14 mouse cellular contexts compared by ENCODE assay signal in genomic region chr10:3928008-3928545, GRCm38 (mm10).
"Had no signal": no experiment of that assay in that cellular context is flagged by ENCODE, and none has a peak within 500 bp of the region (broad histone marks: within the 10 kb centered on the region; RNA-seq: fewer than 3 reads in every experiment).

No protein-coding gene starts in this region.

- H3K36me3 ChIP-seq: midbrain, embryonic 12.5 days; neural tube, embryonic 12.5 days; stomach, embryonic 15.5 days had no signal

- H3K4me1 ChIP-seq: midbrain, embryonic 12.5 days; neural tube, embryonic 12.5 days; stomach, embryonic 15.5 days had no signal

- DNase-seq: lung, adult 18-20 months; lung, embryonic 14.5 days; lung, postnatal 10 days; lung, postnatal 4 days; midbrain, embryonic 14.5 days; right cerebral cortex, postnatal 14 days; thymus, adult 18-20 months; thymus, postnatal 14 days; thymus, postnatal 36 days had no signal

- H3K27ac ChIP-seq: midbrain, embryonic 10.5 days; midbrain, embryonic 12.5 days; neural tube, embryonic 12.5 days; stomach, embryonic 15.5 days; stomach, postnatal 0 days had no signal

- H3K9me3 ChIP-seq: midbrain, embryonic 10.5 days; midbrain, embryonic 12.5 days; neural tube, embryonic 12.5 days; stomach, embryonic 15.5 days had no signal

- H3K4me2 ChIP-seq: lung, embryonic 14.5 days; midbrain, embryonic 12.5 days; neural tube, embryonic 12.5 days; stomach, embryonic 15.5 days had no signal

- H3K9ac ChIP-seq: lung, embryonic 14.5 days; midbrain, embryonic 12.5 days; neural tube, embryonic 12.5 days; stomach, embryonic 15.5 days had no signal

- H3K4me3 ChIP-seq: midbrain, embryonic 10.5 days; midbrain, embryonic 12.5 days; neural tube, embryonic 12.5 days; stomach, embryonic 15.5 days had no signal

- H3K27me3 ChIP-seq: midbrain, embryonic 12.5 days; neural tube, embryonic 12.5 days; stomach, embryonic 15.5 days had no signal
